Mouse (Mus musculus) mouse trophoblast stem cell (cell line): ENCODE results near the gene Nup54.

Experiments used
- in situ Hi-C, 2 experiments: fragments of 300-500 bp; cut with MseI, MboI; formaldehyde crosslinking; loops; 2 replicates in 1 of 2; 3 replicates in 1 of 2; pipeline ENCODE4 v1.15.1; 2025

Nup54 gene

GRCm38 (mm10) chr5:92435025-92435584 lies at the start of gene Nup54:
Gene Nup54, minus strand, starts transcription at chr5:92435219.
- in situ Hi-C loops, result no loop called here

- in situ Hi-C loops, result no loop called here
Measured at GRCm38 (mm10) chr5:92472863-92473262, 37.8 kb upstream of the Nup54 start.

GRCm38 (mm10) chr5:92471531-92471930 lies 36.5 kb upstream of the Nup54 start:
- in situ Hi-C loops, result no loop called here

- in situ Hi-C loops, result loop anchor here (10.0 kb wide), 1 partner anchor 185 kb away; no protein-coding TSS in a partner anchor
Measured at GRCm38 (mm10) chr5:92469201-92470130, 34.4 kb upstream of the Nup54 start.

- in situ Hi-C loops, result loop anchor here (10.0 kb wide), 1 partner anchor 187 kb away; no protein-coding TSS in a partner anchor
Measured at GRCm38 (mm10) chr5:92468234-92468633, 33.2 kb upstream of the Nup54 start.

GRCm38 (mm10) chr5:92467102-92467766 lies 32.2 kb upstream of the Nup54 start:
- in situ Hi-C loops, result loop anchor here (10.0 kb wide), 1 partner anchor 188 kb away; no protein-coding TSS in a partner anchor

- in situ Hi-C loops, result loop anchor here (10.0 kb wide), 1 partner anchor 189 kb away; no protein-coding TSS in a partner anchor
Measured at GRCm38 (mm10) chr5:92465511-92465910, 30.5 kb upstream of the Nup54 start.

- in situ Hi-C loops, result loop anchor here (10.0 kb wide), 1 partner anchor 193 kb away; no protein-coding TSS in a partner anchor
Measured at GRCm38 (mm10) chr5:92461321-92461720, 26.3 kb upstream of the Nup54 start.

GRCm38 (mm10) chr5:92458726-92459125 lies 23.7 kb upstream of the Nup54 start:
- in situ Hi-C loops, result no loop called here

- in situ Hi-C loops, result no loop called here
Measured at GRCm38 (mm10) chr5:92457410-92457809, 22.4 kb upstream of the Nup54 start.

- in situ Hi-C loops, result no loop called here
Measured at GRCm38 (mm10) chr5:92452876-92453275, 17.9 kb upstream of the Nup54 start.

- in situ Hi-C loops, result no loop called here
Measured at GRCm38 (mm10) chr5:92446736-92447135, 11.7 kb upstream of the Nup54 start.

GRCm38 (mm10) chr5:92445016-92445415 lies 10.0 kb upstream of the Nup54 start:
- in situ Hi-C loops, result no loop called here

GRCm38 (mm10) chr5:92442914-92443313 lies 7.9 kb upstream of the Nup54 start:
- in situ Hi-C loops, result no loop called here

- in situ Hi-C loops, result no loop called here
Measured at GRCm38 (mm10) chr5:92441494-92441893, 6.5 kb upstream of the Nup54 start.

GRCm38 (mm10) chr5:92438540-92438939 lies 3.5 kb upstream of the Nup54 start:
- in situ Hi-C loops, result no loop called here

GRCm38 (mm10) chr5:92434571-92434985 lies 441 bp downstream of the Nup54 start:
- in situ Hi-C loops, result no loop called here

GRCm38 (mm10) chr5:92434070-92434469 lies 949 bp downstream of the Nup54 start:
- in situ Hi-C loops, result no loop called here

GRCm38 (mm10) chr5:92431611-92432010 lies 3.4 kb downstream of the Nup54 start:
- in situ Hi-C loops, result no loop called here

GRCm38 (mm10) chr5:92430723-92431122 lies 4.3 kb downstream of the Nup54 start:
- in situ Hi-C loops, result no loop called here

GRCm38 (mm10) chr5:92424126-92424525 lies 10.9 kb downstream of the Nup54 start:
- in situ Hi-C loops, result no loop called here

GRCm38 (mm10) chr5:92413982-92414375 lies 21.0 kb downstream of the Nup54 start:
- in situ Hi-C loops, result no loop called here
